Mouse (Mus musculus): ENCODE measurements around the gene Krt79. TPM values are rescaled to one million over a fixed set of nuclear protein-coding genes. Genes with fewer than 3 reads are reported as not detected.

The Krt79 gene
- polyA plus RNA-seq, 1 experiment from 2014 or later = 0.80 TPM

DNA sequence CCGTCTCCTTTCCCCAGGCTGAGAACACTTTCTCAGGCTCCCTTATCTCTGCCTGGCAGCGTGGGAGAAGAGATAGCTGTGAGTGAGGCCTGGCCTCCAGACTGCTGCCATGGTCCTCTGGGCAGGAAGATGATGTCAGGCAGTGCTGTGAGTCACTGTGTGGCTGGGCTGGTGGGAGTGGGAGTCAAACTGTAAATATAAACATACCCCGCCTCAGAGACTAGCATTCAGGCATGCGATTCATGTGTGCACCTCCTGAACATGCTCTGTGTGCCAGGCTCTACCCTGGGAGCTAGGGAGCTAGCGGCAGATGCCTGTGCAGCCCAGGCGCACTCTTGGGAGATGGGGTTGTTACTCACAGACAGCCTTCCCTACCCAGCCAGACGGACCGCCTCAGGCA, 1.8 kb upstream of the Krt79 start:
- 47% methylated on average over 8 of the region's 8 CpGs for WGBS
- ATAC-seq (ENCODE audit: low read depth) = no peak

DNA sequence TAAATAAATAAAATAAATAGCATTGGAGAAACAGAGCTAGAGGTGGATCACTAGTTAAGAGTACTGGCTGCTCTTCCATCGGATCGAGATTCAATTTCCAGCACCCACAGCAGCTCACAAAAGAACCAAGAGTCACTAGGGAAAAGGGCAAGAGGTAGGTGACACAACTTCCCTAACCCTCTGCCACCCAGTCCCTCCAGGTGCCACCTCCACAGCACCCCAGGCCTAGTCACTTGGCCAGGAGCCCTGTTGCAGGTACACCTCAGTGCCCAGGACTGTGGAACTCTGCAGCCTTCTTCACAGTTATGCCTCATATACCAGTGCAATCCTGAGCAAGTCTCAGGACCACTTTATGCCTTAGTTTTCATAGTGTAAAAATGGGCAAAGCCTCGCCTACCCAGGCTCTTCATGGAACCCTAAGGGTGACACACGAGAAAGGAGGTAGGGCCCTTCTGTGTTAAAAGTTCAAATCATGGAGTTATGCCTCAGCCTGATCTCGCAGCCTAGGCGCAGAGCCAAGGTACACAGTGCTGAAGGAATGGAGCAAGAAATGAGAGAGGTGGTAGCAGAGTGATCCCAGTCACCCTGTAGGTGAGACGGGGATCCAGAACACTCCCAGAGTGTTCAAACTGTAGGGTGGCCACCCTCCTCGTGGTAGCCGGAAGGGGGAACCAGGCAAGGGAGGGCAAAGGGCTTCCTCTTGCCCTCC, 1.4 kb downstream of the Krt79 start:
- ATAC-seq (ENCODE audit: low read depth) = peak; percentile 70
- peak overlapping the region; percentile 56 for H3K27ac ChIP-seq (ENCODE audit: low read length)
- no peak overlapping the region for H3K4me3 ChIP-seq (ENCODE audit: low read length)

More for the DNA sequence above, 1.8 kb upstream of the Krt79 start:
- no peak overlapping the region for H3K9ac ChIP-seq (ENCODE audit: low read length)
- H3K9me3 ChIP-seq (ENCODE audit: control insufficient read depth, low read length) = no peaks in the 10 kb centered on the region
- no peak overlapping the region for H3K27ac ChIP-seq (ENCODE audit: low read length)
- no peaks in the 10 kb centered on the region for H3K27me3 ChIP-seq (ENCODE audit: control insufficient read depth, insufficient read depth, low read depth, low read length)
- H3K4me1 ChIP-seq (replicated peaks; ENCODE audit: control insufficient read depth, insufficient read depth, low read length) = peaks cover 9% of the 10 kb centered on the region
- no peak overlapping the region for H3K4me2 ChIP-seq (ENCODE audit: low read depth, low read length)
- no peaks in the 10 kb centered on the region for H3K36me3 ChIP-seq (ENCODE audit: control insufficient read depth, insufficient read depth, low read length)
- H3K4me3 ChIP-seq (ENCODE audit: low read length) = no peak overlapping the region

DNA sequence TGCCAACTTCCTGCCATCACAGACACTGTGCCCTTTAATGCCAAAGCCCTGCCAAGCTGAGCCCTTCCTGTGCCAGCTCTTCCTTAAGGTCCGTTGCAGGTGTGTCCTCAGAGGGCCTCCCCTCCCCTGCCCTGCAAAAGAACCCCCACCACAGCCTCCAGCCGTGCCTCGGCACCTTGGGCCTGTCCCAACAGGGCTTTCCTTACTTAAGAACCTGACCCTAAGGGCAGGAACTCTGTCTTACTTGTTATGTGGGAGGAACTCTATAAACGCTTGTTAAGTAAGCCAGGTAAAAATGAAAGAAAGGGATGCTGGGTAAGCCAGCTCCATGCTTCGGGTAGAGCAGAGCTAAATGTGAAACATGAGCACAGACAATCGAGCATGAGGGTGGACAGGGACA, 7.1 kb downstream of the Krt79 start:
- WGBS = 58% methylated on average over 6 of the region's 6 CpGs
- no peak for ATAC-seq (ENCODE audit: low read depth)
- peaks cover 4% of the 10 kb centered on the region; the same call in 1 of the 2 replicates for H3K27me3 ChIP-seq (ENCODE audit: control insufficient read depth, insufficient read depth, low read depth, low read length)
- H3K36me3 ChIP-seq (ENCODE audit: control insufficient read depth, insufficient read depth, low read length) = no peaks in the 10 kb centered on the region
- no peak overlapping the region for H3K9ac ChIP-seq (ENCODE audit: low read length)
- no peak overlapping the region for H3K4me3 ChIP-seq (ENCODE audit: low read length)
- H3K4me2 ChIP-seq (ENCODE audit: low read depth, low read length) = no peak overlapping the region
- peaks cover 12% of the 10 kb centered on the region for H3K4me1 ChIP-seq (replicated peaks; ENCODE audit: control insufficient read depth, insufficient read depth, low read length)
- no peaks in the 10 kb centered on the region for H3K9me3 ChIP-seq (ENCODE audit: control insufficient read depth, low read length)
- no peak overlapping the region for H3K27ac ChIP-seq (ENCODE audit: low read length)

More for the DNA sequence above, 1.4 kb downstream of the Krt79 start:
- no peaks in the 10 kb centered on the region for H3K36me3 ChIP-seq (ENCODE audit: control insufficient read depth, insufficient read depth, low read length)
- no peak overlapping the region for H3K9ac ChIP-seq (ENCODE audit: low read length)
- H3K4me2 ChIP-seq (ENCODE audit: low read depth, low read length) = no peak overlapping the region
- H3K27me3 ChIP-seq (ENCODE audit: control insufficient read depth, insufficient read depth, low read depth, low read length) = no peaks in the 10 kb centered on the region
- H3K9me3 ChIP-seq (ENCODE audit: control insufficient read depth, low read length) = no peaks in the 10 kb centered on the region
- 64% methylated on average over 9 of the region's 9 CpGs for WGBS
- H3K4me1 ChIP-seq (replicated peaks; ENCODE audit: control insufficient read depth, insufficient read depth, low read length) = peaks cover 9% of the 10 kb centered on the region

DNA sequence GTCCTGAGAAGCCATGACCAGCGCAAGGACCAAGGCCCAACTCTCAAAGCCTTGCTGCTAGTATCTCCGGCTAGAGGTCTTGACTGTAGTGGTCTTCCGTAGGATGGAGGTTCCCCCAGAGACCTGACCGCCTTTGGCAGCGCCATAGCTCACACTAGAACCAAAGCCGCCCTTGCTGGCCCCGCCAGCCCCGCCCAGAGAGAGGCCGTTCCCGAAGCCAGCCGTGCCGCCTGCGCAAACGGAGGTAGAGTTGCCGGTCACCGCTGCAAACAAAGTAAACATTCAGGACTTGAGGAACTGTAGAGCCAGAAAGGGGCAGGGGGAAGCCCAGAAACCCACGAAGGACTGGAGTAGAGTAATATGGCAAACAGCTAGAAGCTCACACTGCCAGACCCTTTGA, 10.5 kb downstream of the Krt79 start:
- H3K27ac ChIP-seq (ENCODE audit: low read length) = no peak overlapping the region
- WGBS = 2% methylated on average over 17 of the region's 17 CpGs
- no peaks in the 10 kb centered on the region for H3K36me3 ChIP-seq (ENCODE audit: control insufficient read depth, insufficient read depth, low read length)
- H3K4me2 ChIP-seq (ENCODE audit: low read depth, low read length) = peak overlapping the region; percentile 44
- H3K9me3 ChIP-seq (ENCODE audit: control insufficient read depth, low read length) = no peaks in the 10 kb centered on the region
- ATAC-seq (ENCODE audit: low read depth) = peak; percentile 60; the same call in 1 of the 2 replicates
- peak overlapping the region; percentile 32 for H3K4me3 ChIP-seq (ENCODE audit: low read length)
- H3K4me1 ChIP-seq (replicated peaks; ENCODE audit: control insufficient read depth, insufficient read depth, low read length) = peaks cover 12% of the 10 kb centered on the region
- peak overlapping the region; percentile 48; the same call in 1 of the 2 replicates for H3K9ac ChIP-seq (ENCODE audit: low read length)
- peaks cover 4% of the 10 kb centered on the region; the same call in 1 of the 2 replicates for H3K27me3 ChIP-seq (ENCODE audit: control insufficient read depth, insufficient read depth, low read depth, low read length)

DNA sequence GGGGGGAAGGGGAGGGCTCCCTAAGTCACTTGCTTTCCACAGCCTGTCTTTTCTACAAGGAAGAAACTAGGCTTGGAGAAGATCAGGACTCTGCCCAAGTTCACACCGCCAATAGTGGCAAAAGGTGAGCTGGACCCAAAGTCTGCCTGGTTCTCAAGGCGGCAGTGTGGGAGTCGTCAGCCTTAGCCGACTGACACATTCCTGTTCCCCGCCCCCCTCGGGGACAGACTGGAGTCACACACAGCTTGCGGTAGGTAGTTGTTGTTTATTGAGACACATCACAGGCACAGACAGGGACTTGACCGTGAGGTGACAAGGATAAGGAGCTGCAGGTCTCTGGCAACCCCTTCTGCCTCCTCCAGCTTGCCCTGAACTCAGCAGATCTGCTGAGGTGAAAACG, 11.0 kb downstream of the Krt79 start:
- WGBS = 8% methylated on average over 9 of the region's 9 CpGs
- no peak for ATAC-seq (ENCODE audit: low read depth)
- H3K4me3 ChIP-seq (ENCODE audit: low read length) = no peak overlapping the region; the same call in 1 of the 2 replicates

DNA sequence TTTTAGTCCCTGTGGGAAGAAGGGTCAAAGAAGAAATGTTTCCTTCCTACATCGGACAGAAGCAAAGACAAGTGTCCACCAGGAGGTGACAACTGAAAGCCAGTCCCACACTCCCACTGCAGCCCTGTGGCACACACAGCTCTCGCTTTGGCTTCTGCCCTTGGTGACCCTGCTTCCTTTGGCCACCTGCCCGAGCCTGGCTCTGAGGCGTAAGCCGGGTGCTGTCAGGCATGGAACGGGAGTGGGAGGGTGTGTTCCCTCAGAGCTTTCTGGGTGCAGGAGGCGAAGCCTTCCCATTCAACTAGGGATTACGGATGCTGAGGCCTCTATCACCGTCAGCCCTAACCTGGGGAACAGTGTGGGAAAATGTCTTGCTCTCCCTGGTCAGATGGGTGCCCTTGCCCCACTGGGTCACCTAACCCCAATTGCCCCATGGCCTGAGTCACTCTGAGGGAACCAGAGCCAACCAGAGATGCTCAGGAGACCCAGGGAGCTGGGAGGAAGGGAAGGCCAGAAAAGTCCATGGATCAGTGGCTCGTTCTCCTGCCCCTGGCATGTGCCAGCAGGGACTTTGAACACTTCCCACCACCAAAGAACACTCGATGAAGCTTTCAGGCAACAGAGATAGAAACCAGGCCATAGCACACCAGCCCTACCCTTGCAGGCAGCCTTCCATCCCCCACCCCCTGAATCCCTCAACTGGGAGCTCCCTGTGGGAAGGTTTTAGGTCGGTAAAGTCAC, 12.6 kb downstream of the Krt79 start:
- Histone ChIP-seq H3K36me3 (ENCODE audit: control insufficient read depth, insufficient read depth, low read length) (no peaks in the 10 kb centered on the region), H3K9ac (ENCODE audit: low read length) (no peak overlapping the region), H3K4me3 (ENCODE audit: low read length) (no peak overlapping the region), H3K4me2 (ENCODE audit: low read depth, low read length) (no peak overlapping the region), H3K27me3 (ENCODE audit: control insufficient read depth, insufficient read depth, low read depth, low read length) (peaks cover 4% of the 10 kb centered on the region; the same call in 1 of the 2 replicates), H3K4me1 (replicated peaks; ENCODE audit: control insufficient read depth, insufficient read depth, low read length) (peaks cover 12% of the 10 kb centered on the region), H3K9me3 (ENCODE audit: control insufficient read depth, low read length) (no peaks in the 10 kb centered on the region), H3K27ac (ENCODE audit: low read length) (no peak overlapping the region)
- no peak for ATAC-seq (ENCODE audit: low read depth)
- 58% methylated on average over 12 of the region's 12 CpGs for WGBS

More for the DNA sequence above, 11.0 kb downstream of the Krt79 start:
- peaks cover 4% of the 10 kb centered on the region; the same call in 1 of the 2 replicates for H3K27me3 ChIP-seq (ENCODE audit: control insufficient read depth, insufficient read depth, low read depth, low read length)
- no peak overlapping the region for H3K9ac ChIP-seq (ENCODE audit: low read length)
- H3K36me3 ChIP-seq (ENCODE audit: control insufficient read depth, insufficient read depth, low read length) = no peaks in the 10 kb centered on the region
- H3K9me3 ChIP-seq (ENCODE audit: control insufficient read depth, low read length) = no peaks in the 10 kb centered on the region
- no peak overlapping the region for H3K27ac ChIP-seq (ENCODE audit: low read length)
- H3K4me2 ChIP-seq (ENCODE audit: low read depth, low read length) = peak overlapping the region; percentile 44; the same call in 1 of the 2 replicates
- H3K4me1 ChIP-seq (replicated peaks; ENCODE audit: control insufficient read depth, insufficient read depth, low read length) = peaks cover 12% of the 10 kb centered on the region

DNA sequence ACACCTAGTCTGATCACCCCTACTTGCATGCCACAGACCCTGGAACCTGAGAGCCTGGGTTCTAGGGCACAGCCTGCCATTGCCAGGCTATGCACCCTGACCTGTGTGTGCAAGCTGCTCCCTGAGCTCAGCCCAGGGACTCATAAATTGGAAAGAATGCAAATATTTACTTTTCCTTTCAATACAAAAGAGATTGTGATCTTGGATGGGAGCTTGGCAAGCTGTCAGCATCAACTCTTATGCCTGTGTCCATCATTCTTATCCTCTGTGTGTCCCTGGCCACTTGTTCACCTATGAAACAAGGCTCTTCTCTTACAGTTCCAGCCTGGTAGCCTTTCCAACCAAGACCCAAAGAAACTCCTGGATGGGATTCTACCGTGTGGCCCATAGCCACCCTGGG, 15.1 kb downstream of the Krt79 start:
- ATAC-seq (ENCODE audit: low read depth) = no peak
- WGBS = 45% methylated on average over 1 of the region's 1 CpGs
- Histone ChIP-seq H3K9ac (ENCODE audit: low read length) (no peak overlapping the region), H3K4me1 (replicated peaks; ENCODE audit: control insufficient read depth, insufficient read depth, low read length) (peaks cover 9% of the 10 kb centered on the region), H3K4me2 (ENCODE audit: low read depth, low read length) (no peak overlapping the region), H3K36me3 (ENCODE audit: control insufficient read depth, insufficient read depth, low read length) (no peaks in the 10 kb centered on the region), H3K9me3 (ENCODE audit: control insufficient read depth, low read length) (no peaks in the 10 kb centered on the region), H3K27me3 (ENCODE audit: control insufficient read depth, insufficient read depth, low read depth, low read length) (no peaks in the 10 kb centered on the region; the same call in 1 of the 2 replicates), H3K4me3 (ENCODE audit: low read length) (no peak overlapping the region), H3K27ac (ENCODE audit: low read length) (no peak overlapping the region)

DNA sequence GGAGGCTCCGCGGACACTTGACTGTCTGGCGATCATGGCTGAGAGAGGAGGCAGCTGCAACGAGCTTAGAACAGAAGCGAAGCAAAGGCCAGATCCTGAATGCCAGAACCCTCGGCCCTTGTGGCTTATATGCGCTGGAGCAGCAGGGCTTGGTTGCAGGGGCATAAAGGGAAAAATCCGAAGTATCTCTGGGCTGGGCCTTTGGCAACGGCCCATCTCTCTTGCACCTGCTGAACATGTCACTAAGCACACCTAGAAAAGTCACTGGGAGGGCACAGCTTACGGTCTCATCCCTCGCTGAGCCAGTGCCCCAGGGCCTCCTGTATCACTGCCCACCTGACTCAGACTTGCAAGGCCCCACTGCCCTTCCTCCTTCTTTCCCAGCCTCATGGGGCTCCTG, 15.5 kb downstream of the Krt79 start, which contains the start of gene Krt4:
TSS of gene Krt4 (minus strand) at position 101 of the 400 bp plus-strand sequence.
- H3K4me3 ChIP-seq (ENCODE audit: low read length) = no peak within 1 kb of the TSS
- no peak within 1 kb of the TSS for H3K9ac ChIP-seq (ENCODE audit: low read length)
- H3K27me3 ChIP-seq (ENCODE audit: control insufficient read depth, insufficient read depth, low read depth, low read length) = no peaks in the 10 kb centered on the region; the same call in 1 of the 2 replicates
- H3K36me3 ChIP-seq (ENCODE audit: control insufficient read depth, insufficient read depth, low read length) = no peaks in the 10 kb centered on the region
- no peak for ATAC-seq (ENCODE audit: low read depth)
- WGBS = 55% methylated on average over 11 of the region's 11 CpGs
- H3K27ac ChIP-seq (ENCODE audit: low read length) = no peak within 1 kb of the TSS
- H3K9me3 ChIP-seq (ENCODE audit: control insufficient read depth, low read length) = no peaks in the 10 kb centered on the region
- no peak within 1 kb of the TSS for H3K4me2 ChIP-seq (ENCODE audit: low read depth, low read length)
- H3K4me1 ChIP-seq (replicated peaks; ENCODE audit: control insufficient read depth, insufficient read depth, low read length) = peaks cover 5% of the 10 kb centered on the region

DNA sequence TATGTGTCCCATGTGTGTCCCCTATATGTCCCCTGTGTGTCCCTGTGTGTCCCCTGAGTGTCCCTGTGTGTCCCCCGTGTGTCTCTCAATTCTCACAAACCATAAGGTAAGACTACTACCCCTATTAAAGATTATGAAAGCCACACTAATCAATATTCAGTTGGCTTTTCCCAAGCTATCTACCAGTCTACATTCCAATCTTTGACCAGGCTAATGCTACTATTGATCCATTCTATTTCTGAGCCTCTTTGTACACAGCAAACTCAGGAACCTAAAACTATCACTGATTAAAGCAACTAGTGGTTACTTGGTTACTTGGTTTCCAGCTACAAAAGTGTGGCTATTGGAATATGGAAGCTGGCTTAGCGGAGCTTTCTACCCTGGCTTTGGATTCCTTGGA, 17.8 kb downstream of the Krt79 start:
- Histone ChIP-seq H3K27ac (ENCODE audit: low read length) (no peak overlapping the region), H3K27me3 (ENCODE audit: control insufficient read depth, insufficient read depth, low read depth, low read length) (no peaks in the 10 kb centered on the region), H3K9me3 (ENCODE audit: control insufficient read depth, low read length) (no peaks in the 10 kb centered on the region), H3K36me3 (ENCODE audit: control insufficient read depth, insufficient read depth, low read length) (no peaks in the 10 kb centered on the region), H3K4me3 (ENCODE audit: low read length) (no peak overlapping the region), H3K4me2 (ENCODE audit: low read depth, low read length) (no peak overlapping the region), H3K4me1 (replicated peaks; ENCODE audit: control insufficient read depth, insufficient read depth, low read length) (no peaks in the 10 kb centered on the region), H3K9ac (ENCODE audit: low read length) (no peak overlapping the region)
- ATAC-seq (ENCODE audit: low read depth) = no peak
- WGBS = 80% methylated on average over 2 of the region's 2 CpGs

Measured in lung, embryonic 16.5 days (tissue).